Mouse (Mus musculus): ENCODE data around the gene Tcp11. TPM values are rescaled to one million over a fixed set of nuclear protein-coding genes. Genes with fewer than 3 reads are reported as not detected.

Gene Tcp11
- polyA plus RNA-seq, 1 experiment from 2014 or later = 0.15 TPM

DNA sequence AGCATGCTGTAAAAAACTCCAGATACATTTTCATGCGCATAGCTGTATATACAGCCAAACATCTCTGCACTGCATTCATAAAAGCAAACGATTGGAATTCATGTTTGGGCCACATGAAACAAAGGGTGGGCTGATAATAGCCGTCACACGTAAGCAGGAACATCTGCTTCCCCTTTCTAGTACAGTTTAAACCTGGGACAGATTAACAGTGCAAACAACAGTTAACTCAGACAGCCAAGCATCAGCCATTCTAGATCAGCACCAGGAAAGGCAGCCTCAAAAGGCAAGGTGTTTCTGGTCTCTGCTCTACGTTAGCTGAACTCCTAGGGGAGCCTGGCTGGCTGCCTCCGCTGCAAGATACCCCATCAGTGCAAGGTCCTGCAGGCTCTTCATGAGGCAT lies 17.3 kb downstream of the Tcp11 start:
- no peak for ATAC-seq (ENCODE audit: low read depth)
- Histone ChIP-seq H3K4me3 (replicated peaks) (no peak overlapping the region), H3K9ac (no peak overlapping the region), H3K27me3 (no peaks in the 10 kb centered on the region), H3K4me2 (no peak overlapping the region), H3K36me3 (peaks cover 24% of the 10 kb centered on the region), H3K9me3 (replicated peaks) (no peaks in the 10 kb centered on the region), H3K27ac (no peak overlapping the region), H3K4me1 (replicated peaks) (no peaks in the 10 kb centered on the region)
- 60% methylated on average over 6 of the region's 6 CpGs for WGBS (ENCODE audit: insufficient replicate concordance)
- DNase-seq = no peak

DNA sequence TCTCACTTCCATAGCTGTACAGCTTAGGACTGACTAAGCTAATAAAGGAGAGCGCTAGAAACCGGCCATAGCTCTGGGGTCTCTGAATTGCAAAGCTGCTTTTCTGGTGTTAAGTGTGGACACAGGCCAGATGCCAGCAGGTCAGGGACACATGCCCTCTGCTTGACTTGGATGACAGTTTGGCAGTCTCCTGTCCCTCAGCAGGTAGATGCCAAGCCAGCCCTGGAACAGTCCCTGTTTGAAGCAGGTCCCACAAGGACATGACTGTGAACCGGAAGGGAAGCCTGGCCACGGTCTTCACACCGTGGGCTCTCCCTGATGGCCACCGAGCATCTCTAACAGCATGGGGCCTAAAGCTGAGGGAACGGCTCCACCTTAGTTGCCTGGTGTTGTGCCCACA lies 17.7 kb downstream of the Tcp11 start:
- Histone ChIP-seq H3K4me2 (no peak overlapping the region), H3K27me3 (no peaks in the 10 kb centered on the region), H3K9ac (no peak overlapping the region), H3K4me3 (replicated peaks) (no peak overlapping the region), H3K4me1 (replicated peaks) (no peaks in the 10 kb centered on the region), H3K27ac (no peak overlapping the region), H3K36me3 (peaks cover 26% of the 10 kb centered on the region), H3K9me3 (replicated peaks) (no peaks in the 10 kb centered on the region)
- no peak for ATAC-seq (ENCODE audit: low read depth)
- no peak for DNase-seq
- 81% methylated on average over 7 of the region's 7 CpGs for WGBS (ENCODE audit: insufficient replicate concordance)

DNA sequence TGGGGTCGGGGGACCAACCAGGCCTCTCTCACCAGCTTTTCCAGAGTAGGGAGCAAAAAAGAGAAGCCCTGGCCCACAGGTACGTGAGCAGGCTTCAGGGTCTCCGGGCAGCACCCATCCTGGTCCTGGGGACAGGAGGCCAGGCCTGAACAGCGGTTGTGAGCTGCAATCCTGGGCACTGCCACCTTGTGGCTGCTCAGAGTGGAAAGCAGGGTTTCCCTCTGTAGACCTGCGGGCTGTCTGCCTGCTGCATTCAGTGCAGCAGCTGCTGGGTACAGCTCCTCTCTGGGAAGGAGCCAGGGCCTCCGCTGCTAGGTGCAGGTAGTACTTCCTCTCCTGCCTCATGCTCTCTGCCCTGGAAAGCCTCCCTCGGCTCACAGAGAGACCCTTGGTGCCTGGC lies 19.0 kb downstream of the Tcp11 start:
- no peak for DNase-seq

DNA sequence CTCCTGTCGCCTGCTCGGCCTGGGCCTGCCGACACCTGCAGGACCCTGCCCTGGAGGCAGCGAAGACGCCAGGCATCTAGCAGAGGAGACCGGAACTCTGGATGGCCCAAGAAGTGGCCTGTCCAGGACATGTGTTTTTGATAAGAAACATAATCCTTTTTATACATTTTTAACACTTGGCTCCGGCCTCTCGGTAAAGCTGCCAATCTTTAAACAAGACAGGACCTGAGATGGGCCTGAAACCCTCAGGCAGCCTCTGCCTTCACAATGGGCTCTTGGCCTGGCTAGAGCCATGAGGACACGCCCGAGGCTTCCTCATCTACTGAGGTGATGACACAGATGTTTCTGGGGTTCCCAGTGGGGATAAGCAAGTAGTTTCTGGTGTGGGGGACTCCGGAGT lies 19.8 kb downstream of the Tcp11 start:
- WGBS (ENCODE audit: insufficient replicate concordance) = 84% methylated on average over 11 of the region's 11 CpGs
- Histone ChIP-seq H3K36me3 (peaks cover 29% of the 10 kb centered on the region), H3K9ac (no peak overlapping the region), H3K4me1 (replicated peaks) (no peaks in the 10 kb centered on the region), H3K9me3 (replicated peaks) (no peaks in the 10 kb centered on the region), H3K4me2 (no peak overlapping the region), H3K4me3 (replicated peaks) (no peak overlapping the region), H3K27ac (no peak overlapping the region), H3K27me3 (no peaks in the 10 kb centered on the region)
- ATAC-seq (ENCODE audit: low read depth) = no peak
- DNase-seq = no peak

More for the DNA sequence above, 19.0 kb downstream of the Tcp11 start:
- H3K27ac ChIP-seq = no peak overlapping the region
- no peak overlapping the region for H3K4me3 ChIP-seq (replicated peaks)
- H3K9me3 ChIP-seq (replicated peaks) = no peaks in the 10 kb centered on the region
- no peaks in the 10 kb centered on the region for H3K27me3 ChIP-seq
- peaks cover 26% of the 10 kb centered on the region for H3K36me3 ChIP-seq
- H3K4me2 ChIP-seq = no peak overlapping the region
- H3K4me1 ChIP-seq (replicated peaks) = no peaks in the 10 kb centered on the region
- H3K9ac ChIP-seq = no peak overlapping the region
- 60% methylated on average over 7 of the region's 7 CpGs for WGBS (ENCODE audit: insufficient replicate concordance)
- ATAC-seq (ENCODE audit: low read depth) = no peak

DNA sequence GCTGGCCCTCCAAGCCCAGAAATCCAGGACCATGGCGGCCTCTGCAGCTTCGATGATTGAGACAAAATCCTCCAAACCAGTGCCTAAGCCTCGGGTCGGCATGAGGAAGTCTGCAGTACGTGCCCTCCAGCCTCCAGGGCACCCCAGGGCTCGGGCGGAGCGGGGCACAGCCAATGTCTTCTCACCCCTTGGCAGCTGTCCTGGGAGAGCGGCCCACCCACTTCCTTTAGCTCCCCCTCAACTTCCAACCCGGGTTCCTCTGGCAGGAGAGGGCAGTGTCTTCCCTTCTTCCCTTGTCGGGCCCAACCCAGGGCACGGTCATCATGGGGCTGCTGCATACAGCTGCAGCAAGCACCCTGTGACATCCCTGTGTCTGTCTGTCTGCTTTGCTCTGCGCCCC lies 22.1 kb downstream of the Tcp11 start:
- peaks cover 38% of the 10 kb centered on the region for H3K36me3 ChIP-seq
- no peak overlapping the region for H3K27ac ChIP-seq
- H3K4me1 ChIP-seq (replicated peaks) = no peaks in the 10 kb centered on the region
- no peak for DNase-seq
- ATAC-seq (ENCODE audit: low read depth) = no peak
- no peaks in the 10 kb centered on the region for H3K27me3 ChIP-seq
- no peak overlapping the region for H3K4me2 ChIP-seq
- no peak overlapping the region for H3K4me3 ChIP-seq (replicated peaks)
- no peak overlapping the region for H3K9ac ChIP-seq
- no peaks in the 10 kb centered on the region for H3K9me3 ChIP-seq (replicated peaks)
- WGBS (ENCODE audit: insufficient replicate concordance) = 73% methylated on average over 13 of the region's 13 CpGs

DNA sequence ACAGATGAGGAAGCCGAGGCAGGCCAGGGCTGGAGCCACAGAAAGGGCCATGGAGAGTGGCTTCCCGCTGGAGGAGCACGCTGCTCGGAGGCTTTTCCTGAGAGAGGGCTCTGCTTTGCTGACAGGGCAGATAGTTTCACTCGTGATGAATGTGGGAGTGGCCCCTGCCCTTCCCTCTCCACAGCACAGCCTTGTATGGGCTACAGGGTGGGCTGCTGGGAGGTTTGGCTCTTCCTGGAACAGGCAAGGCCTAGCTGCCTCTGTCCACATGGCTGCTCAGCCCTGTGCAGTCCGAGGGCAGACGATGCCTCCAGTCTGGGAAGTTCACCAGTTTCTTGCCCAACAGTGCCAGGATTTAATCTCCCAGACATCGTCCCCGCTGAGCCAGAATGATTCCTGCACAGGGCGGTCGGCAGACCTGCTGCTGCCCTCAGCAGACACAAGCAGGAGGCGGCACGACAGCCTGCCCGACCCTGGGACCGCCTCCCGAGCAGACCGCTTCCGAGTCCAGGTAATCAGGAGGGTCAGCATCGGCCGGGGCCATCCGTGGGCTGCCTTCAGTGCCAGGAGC lies 28.1 kb downstream of the Tcp11 start:
- WGBS (ENCODE audit: insufficient replicate concordance) = 80% methylated on average over 21 of the region's 21 CpGs

DNA sequence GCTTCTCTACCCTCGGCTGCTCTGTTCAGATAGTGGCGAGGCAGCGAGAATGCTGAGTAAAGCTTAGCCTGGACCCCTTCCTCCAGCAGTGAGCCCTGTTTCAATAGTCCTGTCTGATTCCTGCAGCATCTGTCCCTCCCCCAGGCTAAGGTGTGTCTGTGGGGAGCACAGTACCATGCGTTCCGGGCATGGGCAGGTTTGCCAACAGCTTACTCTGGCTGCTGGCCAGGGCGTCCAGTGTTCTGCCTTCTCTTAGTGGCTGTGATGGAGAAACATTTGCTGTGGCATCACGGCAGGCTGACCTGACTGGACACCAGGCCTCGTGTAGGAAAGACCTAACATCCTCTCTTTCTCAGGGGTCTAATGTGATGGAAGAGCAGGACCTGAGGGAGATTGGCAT lies 30.2 kb downstream of the Tcp11 start:
- DNase-seq = no peak
- Histone ChIP-seq H3K27me3 (no peaks in the 10 kb centered on the region), H3K4me2 (no peak overlapping the region), H3K4me1 (replicated peaks) (no peaks in the 10 kb centered on the region), H3K36me3 (peaks cover 37% of the 10 kb centered on the region), H3K4me3 (replicated peaks) (no peak overlapping the region), H3K9ac (no peak overlapping the region), H3K27ac (no peak overlapping the region), H3K9me3 (replicated peaks) (no peaks in the 10 kb centered on the region)
- WGBS (ENCODE audit: insufficient replicate concordance) = 79% methylated on average over 8 of the region's 8 CpGs
- no peak for ATAC-seq (ENCODE audit: low read depth)

More for the DNA sequence above, 28.1 kb downstream of the Tcp11 start:
- Histone ChIP-seq H3K4me1 (replicated peaks) (no peaks in the 10 kb centered on the region), H3K36me3 (peaks cover 29% of the 10 kb centered on the region), H3K9ac (no peak overlapping the region), H3K4me2 (no peak overlapping the region), H3K27me3 (no peaks in the 10 kb centered on the region), H3K27ac (no peak overlapping the region), H3K9me3 (replicated peaks) (no peaks in the 10 kb centered on the region), H3K4me3 (replicated peaks) (no peak overlapping the region)
- DNase-seq (no peak), ATAC-seq (ENCODE audit: low read depth) (no peak)

DNA sequence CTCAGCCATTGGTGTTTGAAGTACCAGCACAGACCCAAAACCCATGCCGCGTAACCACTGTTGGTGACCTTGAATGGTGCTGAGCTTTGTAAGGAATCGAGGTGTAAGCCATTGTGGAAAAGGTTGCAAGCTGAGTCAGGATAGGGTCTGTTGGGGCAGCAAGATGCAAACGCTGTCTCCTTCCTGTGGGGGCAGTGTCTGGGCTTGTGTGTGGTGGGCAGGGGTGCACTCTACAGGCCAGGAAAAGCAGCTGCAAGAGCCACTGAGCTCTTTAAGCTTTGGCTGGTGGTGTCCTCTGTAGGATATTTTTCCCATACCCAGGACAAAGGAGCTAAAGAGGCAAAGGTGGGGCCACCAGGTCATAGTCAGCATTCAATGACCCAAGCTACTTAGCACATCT lies 32.0 kb downstream of the Tcp11 start:
- DNase-seq (peak; percentile 9), ATAC-seq (ENCODE audit: low read depth) (no peak)
- H3K27me3 ChIP-seq = no peaks in the 10 kb centered on the region

DNA sequence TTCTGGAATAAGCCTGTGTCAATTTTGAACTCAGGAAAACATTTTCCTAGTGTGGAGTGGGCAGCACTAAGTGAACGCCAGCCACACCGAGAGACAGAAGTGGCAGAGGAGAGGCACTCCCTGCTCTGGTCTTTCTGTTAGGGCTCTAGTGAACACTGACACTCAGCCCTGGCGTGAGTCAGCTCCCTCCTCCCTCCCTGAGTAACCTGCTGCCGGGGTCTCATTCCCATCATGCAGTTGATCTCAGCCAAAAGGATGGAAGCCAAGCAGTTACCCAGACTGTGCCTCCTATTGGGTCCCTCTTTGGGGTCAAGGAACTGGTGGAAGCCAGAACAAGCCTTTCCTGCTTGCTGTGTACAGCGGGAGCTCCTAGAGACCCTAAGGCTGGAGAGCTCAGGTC lies 32.9 kb downstream of the Tcp11 start:
- Histone ChIP-seq H3K36me3 (peaks cover 30% of the 10 kb centered on the region), H3K9ac (no peak overlapping the region), H3K27me3 (no peaks in the 10 kb centered on the region), H3K27ac (no peak overlapping the region), H3K4me2 (no peak overlapping the region), H3K4me1 (replicated peaks) (no peaks in the 10 kb centered on the region), H3K9me3 (replicated peaks) (no peaks in the 10 kb centered on the region), H3K4me3 (replicated peaks) (no peak overlapping the region)
- 68% methylated on average over 5 of the region's 5 CpGs for WGBS (ENCODE audit: insufficient replicate concordance)
- ATAC-seq (ENCODE audit: low read depth) (no peak), DNase-seq (no peak)

More for the DNA sequence above, 32.0 kb downstream of the Tcp11 start:
- H3K4me2 ChIP-seq = no peak overlapping the region
- no peak overlapping the region for H3K27ac ChIP-seq
- H3K4me1 ChIP-seq (replicated peaks) = no peaks in the 10 kb centered on the region
- H3K36me3 ChIP-seq = peaks cover 28% of the 10 kb centered on the region
- WGBS (ENCODE audit: insufficient replicate concordance) = 52% methylated on average over 4 of the region's 4 CpGs
- H3K9me3 ChIP-seq (replicated peaks) = no peaks in the 10 kb centered on the region
- no peak overlapping the region for H3K9ac ChIP-seq
- H3K4me3 ChIP-seq (replicated peaks) = no peak overlapping the region

DNA sequence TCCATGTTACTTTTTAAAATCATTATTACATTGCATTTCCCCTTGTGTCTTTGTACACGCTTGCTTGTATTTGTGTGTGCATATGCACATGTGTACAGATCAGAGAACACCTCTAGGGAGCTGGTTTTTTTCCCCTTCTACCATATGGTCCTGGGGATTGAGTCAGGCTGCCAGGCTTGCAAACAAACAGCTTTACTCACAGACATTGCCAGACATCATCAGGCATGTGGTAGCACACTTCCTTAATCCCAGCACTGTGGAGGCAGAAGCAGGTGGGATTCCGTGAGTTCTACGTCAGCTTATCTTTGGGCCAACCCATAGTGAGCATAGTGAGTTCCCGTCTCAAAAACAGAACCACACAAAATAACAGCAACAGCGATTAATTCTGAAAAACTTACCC lies 33.4 kb downstream of the Tcp11 start:
- 80% methylated on average over 5 of the region's 5 CpGs for WGBS (ENCODE audit: insufficient replicate concordance)
- no peak for ATAC-seq (ENCODE audit: low read depth)
- no peak overlapping the region for H3K27ac ChIP-seq

DNA sequence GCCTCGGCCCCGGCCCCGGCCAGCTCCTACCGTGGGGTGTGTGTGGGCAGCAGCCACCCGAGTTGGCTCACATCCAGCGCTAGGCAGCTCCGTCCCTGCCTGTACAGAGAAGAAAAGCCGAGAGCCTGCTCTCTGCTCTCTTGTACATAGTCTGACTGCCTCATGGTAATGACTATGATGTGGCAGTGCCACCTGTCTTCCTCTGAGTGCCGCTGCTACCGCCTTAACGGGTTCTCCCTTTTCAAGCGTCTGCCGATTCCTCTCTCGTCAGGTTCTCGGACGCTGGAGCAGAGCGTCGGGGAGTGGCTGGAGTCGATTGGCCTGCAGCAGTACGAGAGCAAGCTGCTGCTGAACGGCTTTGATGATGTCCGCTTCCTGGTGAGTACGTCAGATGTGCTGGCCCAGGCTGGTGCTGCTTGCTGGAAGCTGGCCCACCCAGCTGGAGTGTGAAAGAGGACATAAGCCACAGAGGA lies 38.1 kb downstream of the Tcp11 start:
- Histone ChIP-seq H3K27me3 (no peaks in the 10 kb centered on the region), H3K4me2 (no peak overlapping the region), H3K9me3 (replicated peaks) (no peaks in the 10 kb centered on the region), H3K4me3 (replicated peaks) (no peak overlapping the region), H3K9ac (no peak overlapping the region), H3K27ac (no peak overlapping the region), H3K4me1 (replicated peaks) (no peaks in the 10 kb centered on the region), H3K36me3 (peaks cover 39% of the 10 kb centered on the region)
- WGBS (ENCODE audit: insufficient replicate concordance) = 85% methylated on average over 23 of the region's 23 CpGs
- DNase-seq (no peak), ATAC-seq (ENCODE audit: low read depth) (no peak)

More for the DNA sequence above, 33.4 kb downstream of the Tcp11 start:
- H3K4me1 ChIP-seq (replicated peaks) = no peaks in the 10 kb centered on the region
- H3K27me3 ChIP-seq = no peaks in the 10 kb centered on the region
- DNase-seq = no peak
- H3K9ac ChIP-seq = no peak overlapping the region
- H3K4me2 ChIP-seq = no peak overlapping the region
- no peak overlapping the region for H3K4me3 ChIP-seq (replicated peaks)
- no peaks in the 10 kb centered on the region for H3K9me3 ChIP-seq (replicated peaks)
- H3K36me3 ChIP-seq = peaks cover 28% of the 10 kb centered on the region

DNA sequence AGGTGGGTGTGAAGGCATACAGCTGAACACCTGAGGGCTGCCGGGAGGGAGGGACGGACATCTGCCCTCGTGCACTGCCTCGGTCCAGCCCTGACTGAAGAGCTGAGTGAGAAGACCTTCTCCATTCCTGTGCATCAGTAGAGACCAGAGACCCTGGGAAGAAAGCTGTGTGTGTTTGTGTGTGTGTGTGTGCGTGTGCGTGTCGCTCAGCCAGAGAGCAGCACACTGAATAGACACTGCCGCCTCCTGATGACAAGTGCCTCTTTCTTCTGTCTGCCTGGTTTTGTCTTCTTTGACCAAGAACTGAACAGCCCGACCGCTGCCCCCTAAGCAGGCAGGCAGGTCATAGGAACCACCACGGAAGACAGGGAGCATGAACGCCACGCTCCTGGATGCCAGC lies 39.1 kb downstream of the Tcp11 start:
- Histone ChIP-seq H3K9ac (no peak overlapping the region), H3K4me1 (replicated peaks) (no peaks in the 10 kb centered on the region)
- no peak for ATAC-seq (ENCODE audit: low read depth)

More for the DNA sequence above, 39.1 kb downstream of the Tcp11 start:
- Histone ChIP-seq H3K4me3 (replicated peaks) (no peak overlapping the region), H3K4me2 (no peak overlapping the region), H3K9me3 (replicated peaks) (no peaks in the 10 kb centered on the region), H3K27me3 (no peaks in the 10 kb centered on the region), H3K27ac (no peak overlapping the region), H3K36me3 (peaks cover 31% of the 10 kb centered on the region)
- WGBS (ENCODE audit: insufficient replicate concordance) = 83% methylated on average over 13 of the region's 13 CpGs
- no peak for DNase-seq

Data from liver, embryonic 13.5 days (tissue).